Mouse (Mus musculus) ES-E14 (cell line): ENCODE measurements around the gene Ess2. TPM values are rescaled to one million over a fixed set of nuclear protein-coding genes. Genes with fewer than 3 reads are reported as not detected.

Source experiments
- DNase-seq: peaks from one replicate; pipeline ENCODE4 v3.0.0-alpha.2; 2013; ENCODE audit warnings: low read depth, low spot score
- H3K27ac ChIP-seq: 2 replicates; pipeline ENCODE4 v1.5.1; 2012; ENCODE audit warnings: low read depth, mild to moderate bottlenecking, low read length, moderate library complexity, mixed read lengths; ENCODE audit not compliant: poor library complexity, insufficient read depth, severe bottlenecking
- H3K36me3 ChIP-seq: 2 replicates; pipeline ENCODE4 v1.6.1; 2012; ENCODE audit warnings: mild to moderate bottlenecking, low read length, moderate library complexity, mixed read lengths; ENCODE audit not compliant: control insufficient read depth, poor library complexity, insufficient read depth, severe bottlenecking
- H3K4me1 ChIP-seq, 2 experiments: fragments of 150-350 bp in 1 of 2; sonication (generic) in 1 of 2; 2 replicates each; pipeline ENCODE4 v1.6.1; 2012; ENCODE audit warnings: low read length in 2 of 2, mild to moderate bottlenecking in 1 of 2, mixed read lengths in 1 of 2; ENCODE audit not compliant: control insufficient read depth in 2 of 2, insufficient read depth in 2 of 2, poor library complexity in 1 of 2
- H3K4me3 ChIP-seq, 2 experiments: fragments of 150-350 bp in 1 of 2; sonication (generic) in 1 of 2; 2 replicates each; pipeline ENCODE4 v1.5.1; 2012; ENCODE audit warnings: low read length in 2 of 2, low read depth in 1 of 2, mild to moderate bottlenecking in 1 of 2, mixed read lengths in 1 of 2; ENCODE audit not compliant: insufficient read depth in 1 of 2, poor library complexity in 1 of 2, severe bottlenecking in 1 of 2
- H3K9ac ChIP-seq: 2 replicates; pipeline ENCODE4 v1.6.1; 2012; ENCODE audit warnings: low read depth, mild to moderate bottlenecking, low read length, mixed read lengths; ENCODE audit not compliant: poor library complexity, insufficient read depth, severe bottlenecking
- H3K9me3 ChIP-seq: fragments of 150-350 bp; sonication (generic); 2 replicates; pipeline ENCODE4 v1.6.1; 2012; ENCODE audit warnings: low read depth, mild to moderate bottlenecking, low read length; ENCODE audit not compliant: control insufficient read depth, insufficient read depth
- CHD2 ChIP-seq: IDR thresholded peaks from 2 replicates; pipeline ENCODE4 v1.6.1; 2014; ENCODE audit warnings: mild to moderate bottlenecking, low read depth, low read length, inconsistent platforms
- HCFC1 ChIP-seq: IDR thresholded peaks from 2 replicates; pipeline ENCODE4 v1.6.1; 2012; ENCODE audit warnings: low read length, inconsistent platforms, borderline replicate concordance; ENCODE audit not compliant: insufficient read depth
- MAFK ChIP-seq: IDR thresholded peaks from 2 replicates; pipeline ENCODE4 v1.6.1; 2014; ENCODE audit warnings: mild to moderate bottlenecking, low read depth, low read length, inconsistent platforms; ENCODE audit not compliant: insufficient read depth
- ZC3H11A ChIP-seq: IDR thresholded peaks from 2 replicates; pipeline ENCODE4 v1.6.1; 2012; ENCODE audit warnings: low read depth, mild to moderate bottlenecking, inconsistent platforms, low read length, borderline replicate concordance
- ZNF384 ChIP-seq: IDR thresholded peaks from 2 replicates; pipeline ENCODE4 v1.6.1; 2012; ENCODE audit warnings: low read depth, low read length, inconsistent platforms
- in situ Hi-C, 2 experiments: fragments of 600-800 bp; cut with MboI; formaldehyde crosslinking; loops; one replicate each; pipeline ENCODE4 v1.15.1; 2025; ENCODE audit warnings: low sequenced_read_pairs in 2 of 2, inconsistent platforms in 1 of 2; ENCODE audit not compliant: unreplicated experiment in 2 of 2
- total RNA-seq: library from RNA; depleted of rRNA; stranded (reverse); fragments of 300-350 nt; gene quantifications from 2 replicates; pipeline ENCODE4 v1.2.3, GENCODE M21; 2012

The Ess2 gene
- total RNA-seq, 1 experiment = 27.2 TPM

GRCm38 (mm10) chr16:17945081-17945831, 34.1 kb upstream of the Ess2 start:
- in situ Hi-C loops = no loop called here
- TF ChIP-seq ZNF384 = no peak
- no peak for TF ChIP-seq CHD2
- TF ChIP-seq ZC3H11A = no peak
- TF ChIP-seq HCFC1 = no peak
- no peak for TF ChIP-seq MAFK
- Histone ChIP-seq H3K4me1 (peaks cover 0 to 2% of the 10 kb centered on the region in 2 experiments; a peak in 1 of 4 replicates), H3K36me3 (no peaks in the 10 kb centered on the region), H3K9me3 (no peaks in the 10 kb centered on the region), H3K4me3 (no peak overlapping the region), H3K9ac (no peak overlapping the region), H3K27ac (no peak overlapping the region)
- DNase-seq = no peak

- no peak overlapping the region for H3K27ac ChIP-seq
- H3K9ac ChIP-seq = no peak overlapping the region
- no peak for DNase-seq
- H3K4me1 ChIP-seq = peaks cover 0 to 3% of the 10 kb centered on the region in 2 experiments; a peak in 1 of 4 replicates
- in situ Hi-C loops = no loop called here
- no peak overlapping the region for H3K4me3 ChIP-seq
- H3K36me3 ChIP-seq = no peaks in the 10 kb centered on the region
- no peak for TF ChIP-seq MAFK
- TF ChIP-seq CHD2 = no peak
- no peak for TF ChIP-seq ZNF384
- no peak for TF ChIP-seq HCFC1
- TF ChIP-seq ZC3H11A = no peak
- no peaks in the 10 kb centered on the region for H3K9me3 ChIP-seq
These were observed 32.3 kb upstream of the Ess2 start for GRCm38 (mm10) chr16:17943466-17943865.

GRCm38 (mm10) chr16:17939255-17939751, 28.2 kb upstream of the Ess2 start:
- no peak overlapping the region for H3K27ac ChIP-seq
- TF ChIP-seq ZNF384 (no peak), MAFK (no peak), HCFC1 (no peak), CHD2 (no peak), ZC3H11A (no peak)
- H3K36me3 ChIP-seq = no peaks in the 10 kb centered on the region
- no peaks in the 10 kb centered on the region for H3K9me3 ChIP-seq
- no peak for DNase-seq
- H3K4me1 ChIP-seq = peaks cover 0 to 5% of the 10 kb centered on the region in 2 experiments; a peak in 1 of 4 replicates
- in situ Hi-C loops = no loop called here
- H3K4me3 ChIP-seq = no peak overlapping the region
- no peak overlapping the region for H3K9ac ChIP-seq

GRCm38 (mm10) chr16:17938821-17939220, 27.7 kb upstream of the Ess2 start:
- no peaks in the 10 kb centered on the region for H3K9me3 ChIP-seq
- DNase-seq = peak; percentile 48
- TF ChIP-seq ZC3H11A (peak; percentile 44; the same call in 1 of the 2 replicates), CHD2 (no peak)
- no peaks in the 10 kb centered on the region for H3K36me3 ChIP-seq
- H3K9ac ChIP-seq = no peak overlapping the region
- H3K4me1 ChIP-seq = peaks cover 0 to 5% of the 10 kb centered on the region in 2 experiments; a peak in 1 of 4 replicates
- H3K27ac ChIP-seq = no peak overlapping the region
- in situ Hi-C loops = no loop called here
- no peak overlapping the region for H3K4me3 ChIP-seq

- TF ChIP-seq HCFC1 (no peak), ZC3H11A (no peak), ZNF384 (no peak), MAFK (no peak), CHD2 (no peak)
- no peaks in the 10 kb centered on the region for H3K36me3 ChIP-seq
- no peak for DNase-seq
- no peak overlapping the region for H3K27ac ChIP-seq
- in situ Hi-C loops = no loop called here
- H3K4me3 ChIP-seq = no peak overlapping the region
- H3K4me1 ChIP-seq = peaks cover 0 to 5% of the 10 kb centered on the region in 2 experiments; a peak in 1 of 4 replicates
- H3K9me3 ChIP-seq = no peaks in the 10 kb centered on the region
- no peak overlapping the region for H3K9ac ChIP-seq
These were observed 27.0 kb upstream of the Ess2 start for GRCm38 (mm10) chr16:17938187-17938586.
